Mouse (Mus musculus) brain, embryonic 14.5 days (tissue): ENCODE measurements at regions not wholly inside any gene's neighbourhood (a gene's known extent, or its start where the extent isn't known, plus 50 kb on each side); places are given as distances from the start of the nearest gene placed in this dataset.

Source experiments
- CTCF ChIP-seq: fragments of 200-500 bp; IDR thresholded peaks from 2 replicates; pipeline ENCODE4 v1.5.1; 2012; ENCODE audit warnings: inconsistent platforms, mild to moderate bottlenecking, moderate library complexity, borderline replicate concordance; ENCODE audit not compliant: insufficient read depth, insufficient read length; ENCODE audit errors: extremely low read depth
- POLR2A ChIP-seq: fragments of 200-500 bp; IDR thresholded peaks from 2 replicates; pipeline ENCODE4 v1.6.1; 2012; ENCODE audit warnings: mild to moderate bottlenecking, inconsistent platforms, borderline replicate concordance; ENCODE audit not compliant: poor library complexity, insufficient read depth, insufficient read length, severe bottlenecking; ENCODE audit errors: extremely low read depth

- TF ChIP-seq CTCF: no peak
- no peak for TF ChIP-seq POLR2A
Observed at GRCm38 (mm10) chr14:119965842-119966483, 76.3 kb downstream of the Oxgr1 start.
